Mouse (Mus musculus): ENCODE data around the gene Gcn1l1.
"Not testable (repeated sequence)": the region's sequence is repeated elsewhere in the genome, so short reads cannot be mapped to it uniquely, and the experiment has no call there.

Gcn1l1 gene

GRCm38 (mm10) chr5:115564737-115565393 lies at the start of gene Gcn1l1:
Gene Gcn1l1, plus strand, starts transcription at chr5:115565254.
- peak; percentile 53 to 62 for DNase-seq

DNA sequence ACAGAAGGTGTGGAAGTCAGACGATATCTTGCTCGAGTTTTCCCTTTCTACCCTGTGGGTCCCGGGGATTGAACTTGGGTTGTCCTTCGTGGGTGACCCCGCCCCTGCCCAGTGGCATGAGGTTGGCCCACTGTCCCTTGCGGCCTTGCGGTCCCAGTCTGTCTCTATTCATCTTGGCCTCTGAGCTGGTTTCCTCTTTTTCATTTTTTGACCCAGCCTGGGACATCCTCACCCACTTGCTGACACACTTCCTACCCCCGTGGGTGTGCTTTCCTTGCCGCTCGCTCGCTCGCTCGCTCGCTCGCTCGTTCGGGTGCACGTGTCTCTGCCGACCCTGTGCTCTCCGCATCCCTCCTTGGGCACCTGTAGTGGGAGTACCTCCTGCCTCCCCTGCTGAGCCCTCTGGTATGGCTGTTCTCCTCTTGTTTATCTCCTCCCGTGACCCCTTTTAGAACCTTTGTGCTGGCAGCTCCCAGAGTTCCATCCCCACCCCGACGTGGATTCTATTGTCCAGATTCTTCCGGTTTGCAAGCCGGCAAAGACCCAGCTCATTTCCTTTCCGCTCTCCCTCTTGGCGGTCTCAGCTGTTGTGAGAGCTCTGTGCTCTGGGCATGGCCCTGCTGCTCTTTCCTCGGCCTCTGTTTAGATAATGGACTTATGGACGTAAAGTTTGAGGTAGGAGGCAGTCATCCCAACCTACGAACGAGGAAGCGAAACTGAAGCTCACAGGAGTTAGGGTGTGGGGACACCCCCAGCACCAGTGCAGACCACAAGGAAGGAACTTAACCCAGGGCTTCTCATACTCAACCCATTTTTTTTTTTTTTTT lies 48.8 kb upstream of the Gcn1l1 start:
- DNase-seq: peak in 1 of 2 experiments; percentile 52

- DNase-seq: no peak
These were observed 48.1 kb upstream of the Gcn1l1 start for GRCm38 (mm10) chr5:115516908-115517307.

- no peak for DNase-seq
These were observed 47.6 kb upstream of the Gcn1l1 start for GRCm38 (mm10) chr5:115517501-115517900.

DNA sequence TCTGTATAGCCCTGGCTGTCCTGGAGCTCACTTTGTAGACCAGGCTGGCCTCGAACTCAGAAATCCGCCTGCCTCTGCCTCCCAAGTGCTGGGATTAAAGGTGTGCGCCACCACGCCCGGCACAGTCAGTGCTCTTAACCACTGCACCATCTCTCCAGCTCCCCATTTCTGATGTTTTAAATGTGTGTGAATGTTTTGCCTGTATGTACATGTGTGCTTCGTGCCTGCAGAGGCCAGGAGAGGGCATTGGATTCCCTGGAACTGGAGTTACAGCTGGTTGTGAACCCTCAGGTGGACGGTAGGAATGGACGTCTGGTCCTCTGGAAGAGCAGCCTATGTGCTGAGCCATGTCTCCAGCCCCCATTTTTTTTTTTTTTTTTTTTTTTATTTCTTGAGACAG lies 46.8 kb upstream of the Gcn1l1 start:
- DNase-seq: not testable (repeated sequence)

GRCm38 (mm10) chr5:115520325-115520869 lies 44.7 kb upstream of the Gcn1l1 start:
- no peak for DNase-seq

GRCm38 (mm10) chr5:115521553-115522461 lies 43.2 kb upstream of the Gcn1l1 start:
- peak; percentile 59 to 69 for DNase-seq

GRCm38 (mm10) chr5:115522531-115522930 lies 42.5 kb upstream of the Gcn1l1 start:
- no peak for DNase-seq

DNA sequence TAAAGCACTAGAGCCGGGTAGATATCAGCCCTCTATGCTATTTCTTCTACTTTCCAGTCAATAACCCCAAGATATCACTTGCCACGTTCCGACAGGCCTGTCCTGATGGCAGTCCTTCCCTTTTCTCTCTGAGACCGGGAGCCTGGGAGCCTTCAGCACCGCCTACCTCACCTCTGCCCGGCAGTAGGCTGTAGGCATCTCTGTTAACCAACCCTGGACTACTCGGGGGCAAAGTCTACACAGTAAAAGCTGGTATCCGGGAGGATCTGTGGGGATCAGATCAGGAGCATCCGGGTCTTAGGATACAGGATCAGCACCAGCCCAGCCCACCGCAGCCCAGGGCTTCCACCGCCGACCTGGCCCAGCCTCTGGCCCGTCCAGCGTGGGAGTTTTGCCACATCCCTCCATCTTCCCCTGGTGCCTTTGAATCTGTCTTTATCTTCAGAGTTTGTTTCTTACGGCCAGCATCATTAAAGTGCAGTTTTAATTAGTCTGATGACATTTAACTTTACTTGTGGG lies 42.0 kb upstream of the Gcn1l1 start:
- no peak for DNase-seq

GRCm38 (mm10) chr5:115523971-115524370 lies 41.1 kb upstream of the Gcn1l1 start:
- peak in 1 of 2 experiments; percentile 3 for DNase-seq

- DNase-seq: no peak
These were observed 40.6 kb upstream of the Gcn1l1 start for GRCm38 (mm10) chr5:115524471-115524870.

DNA sequence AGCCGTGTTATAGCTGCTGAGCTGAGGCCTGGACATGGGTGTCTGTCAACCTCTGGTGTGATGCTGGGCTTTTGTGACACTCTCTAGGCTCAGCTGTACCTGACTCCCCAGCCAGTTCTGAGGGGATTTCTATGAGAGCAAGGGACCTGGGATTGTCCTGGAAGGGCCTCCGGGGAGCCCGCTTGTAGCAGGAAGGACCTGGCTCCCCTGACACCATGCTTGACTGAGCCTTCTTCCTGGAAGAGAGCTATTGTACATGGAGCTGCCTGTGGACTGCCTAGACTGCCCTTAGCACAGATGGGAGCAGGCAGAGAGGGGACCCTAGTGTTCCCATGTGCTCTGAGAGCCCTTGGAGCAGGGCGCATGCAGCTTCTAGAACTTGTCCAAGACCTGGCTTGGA lies 39.6 kb upstream of the Gcn1l1 start:
- DNase-seq: no peak

- peak in 1 of 2 experiments; percentile 2 for DNase-seq
These were observed 39.1 kb upstream of the Gcn1l1 start for GRCm38 (mm10) chr5:115525943-115526342.

DNA sequence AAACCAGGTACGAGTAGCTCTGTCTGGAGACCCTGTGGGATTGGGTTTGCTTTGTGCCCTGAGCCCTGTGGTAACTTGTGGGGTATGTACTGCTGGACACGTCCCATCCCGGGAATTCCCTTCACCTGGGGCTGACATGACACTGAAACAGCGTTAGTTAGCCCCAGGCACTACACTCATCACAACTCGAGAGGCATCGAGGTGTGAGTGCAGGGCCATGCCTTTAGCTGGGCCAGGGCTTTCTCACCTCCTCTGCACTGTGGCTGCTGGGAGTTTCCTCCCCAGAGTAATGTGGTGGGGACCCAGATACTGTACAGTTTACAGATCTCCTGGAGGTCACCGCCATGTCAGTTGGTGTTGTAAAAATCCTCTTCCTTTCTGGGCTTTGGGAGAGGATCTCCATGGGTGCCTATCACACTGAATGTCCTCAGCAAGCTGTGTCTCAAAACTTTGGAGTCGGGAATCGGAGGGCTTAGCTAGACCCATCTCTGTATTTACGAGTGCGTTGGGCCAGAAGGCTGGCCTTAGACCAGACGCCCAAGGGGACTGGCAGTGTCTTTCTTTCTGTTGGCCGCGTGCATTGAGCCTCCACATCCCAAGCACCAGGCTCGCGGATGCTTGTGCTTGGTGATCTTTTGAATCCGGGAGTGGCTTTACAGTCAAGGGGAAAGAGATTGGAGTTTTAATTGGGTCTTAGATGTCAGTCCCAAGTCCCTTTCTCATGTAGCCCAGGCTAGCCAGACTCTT lies 38.4 kb upstream of the Gcn1l1 start:
- DNase-seq: no peak

DNA sequence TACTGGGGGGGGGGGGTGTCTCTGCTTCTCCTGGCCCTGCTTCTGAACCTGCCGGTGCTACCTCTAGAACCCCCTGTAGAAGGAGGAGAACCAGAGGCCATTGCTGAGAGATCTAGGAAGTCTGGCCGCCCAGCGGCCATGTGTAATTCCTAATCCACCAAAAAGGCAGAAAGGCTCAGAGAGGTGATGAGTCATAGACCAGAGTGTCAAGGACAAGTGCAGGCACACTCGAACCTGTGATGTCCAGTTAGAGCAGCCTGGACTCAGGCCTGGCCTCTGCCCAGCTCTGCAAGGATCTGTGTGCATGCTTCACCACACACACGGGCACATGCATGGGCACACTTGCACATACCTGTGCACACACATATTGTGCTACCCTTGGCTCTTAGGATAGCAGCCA lies 36.9 kb upstream of the Gcn1l1 start:
- no peak for DNase-seq

DNA sequence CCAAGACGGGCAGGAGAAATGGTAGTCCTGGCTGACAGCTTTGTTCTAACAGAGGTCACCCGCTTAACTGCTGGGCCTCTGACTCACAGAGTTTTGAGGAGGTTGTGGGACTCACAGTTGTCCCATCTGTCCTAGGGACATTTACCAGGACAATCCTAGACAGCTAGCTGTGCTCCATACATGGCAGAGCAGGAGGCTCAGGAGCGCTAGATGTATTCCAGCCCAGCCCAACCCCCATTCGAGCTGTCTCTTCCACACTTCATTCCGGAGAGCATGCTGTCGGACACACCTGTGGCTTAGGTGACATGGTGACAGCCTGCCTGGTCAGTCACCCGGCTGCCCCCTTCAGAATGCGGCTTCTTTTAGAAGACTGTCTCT lies 35.7 kb upstream of the Gcn1l1 start:
- no peak for DNase-seq

DNA sequence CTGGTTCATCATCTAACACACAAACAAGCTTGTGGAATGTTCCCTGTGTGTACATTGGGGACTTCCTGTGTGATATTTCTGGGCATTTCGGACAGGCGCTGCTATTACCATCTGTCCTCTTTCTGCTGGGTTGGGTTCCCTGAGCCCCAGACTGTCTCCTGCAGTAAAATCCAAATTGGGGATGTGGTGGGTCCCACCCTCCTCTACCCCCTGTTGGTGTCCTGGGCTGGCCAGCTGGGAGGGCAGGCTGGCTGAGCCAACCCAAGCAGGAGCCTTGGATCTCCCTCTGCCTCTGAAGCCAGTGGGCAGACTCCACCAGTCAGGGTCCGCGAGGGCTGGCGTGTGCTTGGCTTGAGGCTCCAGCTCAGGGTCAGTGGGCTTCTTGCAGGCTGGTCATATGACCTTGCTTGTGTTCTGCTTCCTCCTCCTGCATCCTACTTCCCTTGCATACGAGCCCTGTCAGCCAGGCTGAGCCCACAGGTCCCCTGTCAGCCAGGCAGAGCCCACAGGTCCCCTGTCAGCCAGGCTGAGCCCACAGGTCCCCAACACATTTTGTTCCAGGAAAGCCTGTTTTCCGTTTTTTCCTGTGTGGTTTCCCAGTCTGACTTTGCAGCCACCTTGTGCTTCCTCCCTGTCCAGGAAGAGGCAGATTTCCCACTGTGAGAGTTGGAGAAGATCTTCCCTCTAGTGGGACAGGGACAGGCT lies 35.2 kb upstream of the Gcn1l1 start:
- DNase-seq: no peak

GRCm38 (mm10) chr5:115530447-115530809 lies 34.6 kb upstream of the Gcn1l1 start:
- DNase-seq: peak in 1 of 2 experiments; percentile 62

- DNase-seq: no peak
These were observed 33.3 kb upstream of the Gcn1l1 start for GRCm38 (mm10) chr5:115531671-115532270.

- DNase-seq: no peak
These were observed 30.7 kb upstream of the Gcn1l1 start for GRCm38 (mm10) chr5:115534290-115534731.

DNA sequence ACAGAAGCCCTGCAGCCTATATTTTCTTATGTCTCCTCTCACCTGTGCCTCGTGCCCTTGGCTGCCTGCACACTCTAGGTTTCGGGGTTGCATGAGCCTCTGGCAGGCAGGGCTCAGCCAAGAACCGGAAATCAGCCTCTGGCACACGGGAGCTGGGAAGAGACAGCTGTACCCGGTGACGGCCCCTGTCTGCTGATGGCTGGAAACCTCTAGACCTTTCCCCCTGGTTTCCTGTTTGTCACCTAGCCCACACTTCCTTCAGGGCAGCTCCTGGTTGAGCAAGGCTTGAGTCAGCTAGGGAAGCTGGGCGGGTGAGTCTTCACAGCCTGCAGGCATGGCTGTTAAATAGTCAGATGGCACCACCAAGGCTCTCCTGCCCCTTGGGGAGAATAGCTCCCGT lies 30.2 kb upstream of the Gcn1l1 start:
- DNase-seq: peak in 1 of 2 experiments; percentile 58

Data from thymus, adult 18-20 months (tissue).